Mouse (Mus musculus) thymus, adult 2 months (tissue): ENCODE measurements around the gene Fam222a. TPM values are rescaled to one million over a fixed set of nuclear protein-coding genes. Genes with fewer than 3 reads are reported as not detected.

ENCODE experiments used
- DNase-seq: peaks from one replicate; pipeline ENCODE4 v3.0.0; 2021
- H3K27ac ChIP-seq: fragments of 200-500 bp; 2 replicates; pipeline ENCODE4 v1.5.1; 2012; ENCODE audit warnings: low read length, control low read depth; ENCODE audit not compliant: control insufficient read depth, insufficient read depth
- H3K27me3 ChIP-seq: fragments of 200-500 bp; 2 replicates; pipeline ENCODE4 v1.6.1; 2012; ENCODE audit warnings: mild to moderate bottlenecking, low read length, moderate library complexity, mixed read lengths; ENCODE audit not compliant: control insufficient read depth, insufficient read depth
- H3K36me3 ChIP-seq: fragments of 200-500 bp; 2 replicates; pipeline ENCODE4 v1.6.1; 2012; ENCODE audit warnings: mild to moderate bottlenecking, low read length, moderate library complexity; ENCODE audit not compliant: control insufficient read depth, insufficient read depth
- H3K4me1 ChIP-seq: fragments of 200-500 bp; replicated peaks from 2 replicates; pipeline ENCODE4 v1.6.1; 2012; ENCODE audit warnings: low read length; ENCODE audit not compliant: control insufficient read depth, insufficient read depth
- H3K4me3 ChIP-seq: fragments of 200-500 bp; 2 replicates; pipeline ENCODE4 v1.5.1; 2012; ENCODE audit warnings: mild to moderate bottlenecking, low read length, control low read depth, moderate library complexity; ENCODE audit not compliant: control insufficient read depth, insufficient read depth
- CTCF ChIP-seq: fragments of 200-500 bp; IDR thresholded peaks from 2 replicates; pipeline ENCODE4 v1.5.1; 2012; ENCODE audit warnings: mild to moderate bottlenecking, control low read depth, low read length, moderate library complexity, borderline replicate concordance; ENCODE audit not compliant: control insufficient read depth, poor library complexity, insufficient read depth; ENCODE audit errors: extremely low read depth
- POLR2A ChIP-seq: fragments of 200-500 bp; IDR thresholded peaks from 2 replicates; pipeline ENCODE4 v1.6.1; 2012; ENCODE audit warnings: mild to moderate bottlenecking, low read length, control low read depth, moderate library complexity; ENCODE audit not compliant: control insufficient read depth, poor library complexity, insufficient read depth; ENCODE audit errors: extremely low read depth
- WGBS: fragments of 180-500 bp; shearing (Covaris S2); methylation state at CpG from one replicate; pipeline ENCODE4 v1.1.7; 2018; 5-methylcytosine and 5-hydroxymethylcytosine counted together
- polyA plus RNA-seq: library from polyadenylated mRNA; depleted of rRNA; stranded (reverse); fragments of >200 nt; gene quantifications from 2 replicates; pipeline ENCODE4 v1.2.3, GENCODE M21; 2012; rRNA removed

Fam222a gene
- 15.3 and 18.4 TPM in 2 replicates for polyA plus RNA-seq

GRCm38 (mm10) chr5:114567565-114568197, at the start of gene Fam222a:
Gene Fam222a (plus strand): TSS chr5:114568016.
- Histone ChIP-seq H3K36me3 (no peaks in the 10 kb centered on the region), H3K27me3 (no peaks in the 10 kb centered on the region), H3K4me3 (peak within 1 kb of the TSS; percentile 67), H3K4me1 (peaks cover 34% of the 10 kb centered on the region), H3K27ac (no peak within 1 kb of the TSS)
- WGBS = under 1% methylated on average over 71 of the region's 72 CpGs
- DNase-seq = peak; percentile 80
- TF ChIP-seq CTCF = peak; percentile 84; the same call in 1 of the 2 replicates
- no peak for TF ChIP-seq POLR2A

DNA sequence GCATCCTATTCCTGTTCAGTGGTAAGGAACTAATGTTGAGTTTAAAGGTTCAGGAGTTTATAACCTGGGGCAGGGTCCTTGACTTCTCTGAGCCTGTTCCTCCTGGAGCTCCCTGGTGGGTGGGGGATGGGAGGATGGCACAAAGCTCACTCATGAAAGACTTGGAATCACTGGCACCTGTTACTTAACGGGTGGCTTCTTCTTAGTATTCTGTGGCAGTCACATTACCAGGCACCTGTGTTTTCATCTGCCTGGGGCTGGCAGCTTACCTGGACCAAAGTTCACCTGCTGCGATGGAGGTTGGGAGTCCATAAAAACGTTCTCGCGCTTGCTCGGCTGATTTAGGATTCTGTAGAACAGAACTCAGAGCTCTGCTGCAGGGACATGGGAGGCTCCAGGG, 39.5 kb upstream of the Fam222a start:
- Histone ChIP-seq H3K36me3 (no peaks in the 10 kb centered on the region), H3K27ac (no peak overlapping the region), H3K4me3 (no peak overlapping the region), H3K4me1 (no peaks in the 10 kb centered on the region), H3K27me3 (no peaks in the 10 kb centered on the region)
- no peak for TF ChIP-seq CTCF
- 85% methylated on average over 6 of the region's 6 CpGs for WGBS
- no peak for DNase-seq

DNA sequence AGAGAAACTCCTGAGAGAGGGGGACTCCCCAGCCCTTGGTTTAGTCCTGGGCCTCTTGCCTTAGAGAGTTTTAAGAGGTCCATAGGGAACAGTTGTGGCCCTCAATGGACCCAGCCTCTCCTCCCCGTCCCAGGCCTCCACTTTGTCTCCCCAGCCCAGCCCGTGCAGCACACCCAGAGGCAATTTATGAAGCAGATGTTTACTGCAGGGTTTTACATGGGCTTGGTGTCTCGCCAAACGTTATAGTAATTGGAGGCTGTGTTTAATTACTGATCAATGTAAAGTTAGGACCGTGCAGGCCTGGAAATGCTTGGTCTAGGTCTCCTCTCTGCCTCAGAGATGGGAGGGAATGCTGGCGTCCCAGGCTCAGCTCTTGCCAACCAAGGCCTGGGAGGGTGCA, 37.5 kb upstream of the Fam222a start:
- TF ChIP-seq CTCF (no peak), POLR2A (no peak)
- no peak for DNase-seq
- Histone ChIP-seq H3K4me1 (no peaks in the 10 kb centered on the region), H3K36me3 (no peaks in the 10 kb centered on the region), H3K4me3 (no peak overlapping the region), H3K27me3 (no peaks in the 10 kb centered on the region), H3K27ac (no peak overlapping the region)
- 92% methylated on average over 6 of the region's 6 CpGs for WGBS

GRCm38 (mm10) chr5:114532055-114532454, 35.8 kb upstream of the Fam222a start:
- DNase-seq = no peak
- WGBS = 59% methylated on average over 6 of the region's 6 CpGs
- no peak for TF ChIP-seq CTCF
- no peak for TF ChIP-seq POLR2A

DNA sequence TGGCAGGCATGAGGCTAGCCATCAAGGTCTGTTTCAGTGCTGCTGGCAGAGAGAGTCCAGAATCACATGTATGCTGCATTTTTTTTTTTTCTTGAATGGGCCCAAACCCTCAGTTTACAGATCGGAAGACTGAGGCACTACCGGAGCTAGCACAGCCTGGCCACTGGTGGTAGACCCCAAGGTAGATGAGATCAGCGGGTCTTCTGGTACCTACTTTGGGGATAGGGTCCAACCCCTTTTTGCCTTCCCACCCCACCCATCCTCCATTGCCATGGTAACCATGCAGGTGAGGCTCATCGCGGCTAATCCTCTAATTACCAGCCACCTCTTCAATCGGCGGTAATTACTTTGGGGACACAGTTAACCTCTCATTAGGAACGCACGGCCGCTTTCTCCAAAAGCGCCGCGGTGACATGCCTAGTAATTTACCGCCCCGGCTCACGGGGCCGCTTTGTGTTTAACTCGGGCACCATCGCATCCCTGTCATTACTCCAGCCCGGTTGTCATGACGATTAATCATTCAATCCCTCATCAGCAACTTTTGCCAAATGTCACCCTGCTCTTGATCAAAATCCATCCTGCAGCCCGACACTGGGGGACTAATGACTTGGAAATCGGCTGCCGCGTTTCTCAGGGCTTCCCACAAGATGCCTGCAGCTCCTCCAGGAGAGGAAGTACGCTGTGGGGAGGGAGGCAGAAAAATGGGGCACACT, 30.4 kb upstream of the Fam222a start:
- Histone ChIP-seq H3K27me3 (peaks cover 3% of the 10 kb centered on the region; the same call in 1 of the 2 replicates), H3K4me1 (peaks cover 9% of the 10 kb centered on the region), H3K27ac (no peak overlapping the region), H3K36me3 (no peaks in the 10 kb centered on the region), H3K4me3 (no peak overlapping the region)
- TF ChIP-seq CTCF (no peak), POLR2A (no peak)
- WGBS = 15% methylated on average over 26 of the region's 26 CpGs
- no peak for DNase-seq

More at GRCm38 (mm10) chr5:114532055-114532454, 35.8 kb upstream of the Fam222a start:
- no peak overlapping the region for H3K27ac ChIP-seq
- H3K27me3 ChIP-seq = peaks cover under 1% of the 10 kb centered on the region; the same call in 1 of the 2 replicates
- H3K4me1 ChIP-seq = no peaks in the 10 kb centered on the region
- no peak overlapping the region for H3K4me3 ChIP-seq
- H3K36me3 ChIP-seq = no peaks in the 10 kb centered on the region

DNA sequence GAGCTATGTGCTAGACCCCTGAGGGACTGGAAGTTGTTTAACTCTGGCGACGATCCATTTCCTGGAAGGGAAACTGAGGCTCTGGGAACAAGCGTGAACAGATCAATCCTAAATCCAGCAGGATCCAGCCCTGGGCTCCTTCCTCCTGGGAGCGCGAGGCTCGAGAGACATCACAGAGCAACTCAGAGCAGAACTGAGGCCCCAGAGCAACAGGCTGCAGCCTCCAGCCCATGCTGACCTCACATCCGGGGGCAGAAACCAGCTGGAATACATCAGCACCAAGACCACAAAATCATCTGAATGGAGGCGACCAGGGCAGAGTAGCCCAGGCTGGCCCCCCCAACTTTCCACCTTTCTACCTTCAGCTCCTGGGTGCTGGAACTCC, 29.8 kb upstream of the Fam222a start:
- H3K36me3 ChIP-seq = no peaks in the 10 kb centered on the region
- WGBS = 21% methylated on average over 8 of the region's 8 CpGs
- H3K4me3 ChIP-seq = no peak overlapping the region
- H3K27ac ChIP-seq = no peak overlapping the region
- no peak for DNase-seq
- peaks cover 9% of the 10 kb centered on the region for H3K4me1 ChIP-seq
- H3K27me3 ChIP-seq = peaks cover 3% of the 10 kb centered on the region; the same call in 1 of the 2 replicates
- TF ChIP-seq CTCF (no peak), POLR2A (no peak)
